Mouse (Mus musculus): Measurements from ENCODE around the gene Deup1. TPM values are rescaled to one million over a fixed set of nuclear protein-coding genes. Genes with fewer than 3 reads are reported as not detected.

The Deup1 gene
- total RNA-seq, 2 experiments from 2014 or later, result not detected

DNA sequence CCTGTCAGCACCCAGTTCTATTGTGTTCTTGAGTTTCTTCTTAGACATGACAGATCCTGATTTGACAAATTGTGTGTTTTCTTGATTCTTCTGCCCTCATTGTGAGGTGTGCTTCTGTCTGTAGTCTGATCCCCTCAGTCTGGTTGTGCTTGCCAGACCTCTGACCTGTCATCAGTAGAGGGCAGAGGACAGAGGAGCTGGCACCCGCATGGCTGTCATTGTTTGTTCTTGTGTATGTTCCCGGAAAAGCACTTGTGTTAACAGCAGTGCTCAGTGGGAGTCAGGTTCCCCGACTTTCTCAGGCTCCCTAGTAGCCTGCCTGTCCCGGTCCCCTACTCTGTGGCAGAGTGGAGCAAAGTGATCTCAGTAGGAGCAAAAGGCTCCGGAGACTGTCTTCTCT, 92.3 kb downstream of the Deup1 start:
- no peak for ATAC-seq (replicated peaks; ENCODE audit: poor library complexity, severe bottlenecking)

DNA sequence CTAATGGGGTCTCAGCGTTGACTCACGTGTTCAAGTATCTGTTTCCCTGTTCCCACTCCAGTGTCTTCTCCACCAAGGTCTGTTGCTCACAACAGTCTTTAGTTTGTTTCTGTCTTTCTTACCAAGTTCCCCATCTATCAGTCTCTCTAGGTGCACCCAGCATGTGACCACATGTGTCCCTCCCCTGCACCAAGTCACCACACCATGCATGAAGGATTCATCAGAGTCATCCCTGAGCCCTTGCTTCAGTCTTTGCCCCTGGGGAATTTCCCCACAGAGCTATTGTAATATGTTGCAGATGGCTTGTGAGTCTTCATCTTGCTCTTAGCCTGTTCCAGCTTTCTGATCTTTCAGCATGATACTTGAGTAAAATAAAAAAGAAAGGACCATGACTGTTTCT, 93.6 kb downstream of the Deup1 start:
- no peak for ATAC-seq (replicated peaks; ENCODE audit: poor library complexity, severe bottlenecking)

DNA sequence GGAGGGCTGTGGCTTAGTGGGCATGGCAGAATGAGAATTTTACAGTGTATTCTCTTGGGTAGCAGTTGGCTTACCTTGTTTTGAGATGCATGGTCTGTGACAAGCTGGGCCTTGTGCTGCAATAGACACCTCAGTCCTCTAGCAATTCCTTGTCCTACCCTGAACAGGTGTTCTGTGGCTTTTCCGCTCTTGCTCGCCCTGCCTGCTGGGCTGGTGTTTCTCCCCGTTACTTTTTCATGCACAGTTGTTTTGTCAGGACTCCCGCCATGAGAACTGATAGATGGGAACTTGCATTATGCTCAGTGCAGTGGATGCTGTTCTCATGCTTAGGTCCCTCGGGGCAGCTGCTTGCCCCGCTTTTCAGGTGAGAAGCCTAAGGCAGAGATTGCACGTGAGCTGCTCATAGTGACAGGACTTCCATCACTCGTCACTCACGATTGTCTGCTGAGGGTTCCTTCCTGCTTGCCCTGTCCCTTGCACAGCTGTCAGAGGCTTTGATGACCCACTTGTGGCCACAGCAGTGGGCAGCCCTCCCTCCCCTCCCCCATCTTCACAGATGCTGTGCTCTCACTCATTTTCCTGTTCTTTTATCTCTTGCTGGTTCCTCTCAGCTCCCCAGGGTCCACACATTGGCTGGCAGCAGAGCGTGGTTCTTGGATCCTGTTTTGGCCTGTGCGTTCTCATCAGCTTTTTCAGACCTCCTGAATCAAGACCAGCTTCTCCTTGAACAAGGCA, 94.2 kb downstream of the Deup1 start:
- no peak for ATAC-seq (replicated peaks; ENCODE audit: poor library complexity, severe bottlenecking)

DNA sequence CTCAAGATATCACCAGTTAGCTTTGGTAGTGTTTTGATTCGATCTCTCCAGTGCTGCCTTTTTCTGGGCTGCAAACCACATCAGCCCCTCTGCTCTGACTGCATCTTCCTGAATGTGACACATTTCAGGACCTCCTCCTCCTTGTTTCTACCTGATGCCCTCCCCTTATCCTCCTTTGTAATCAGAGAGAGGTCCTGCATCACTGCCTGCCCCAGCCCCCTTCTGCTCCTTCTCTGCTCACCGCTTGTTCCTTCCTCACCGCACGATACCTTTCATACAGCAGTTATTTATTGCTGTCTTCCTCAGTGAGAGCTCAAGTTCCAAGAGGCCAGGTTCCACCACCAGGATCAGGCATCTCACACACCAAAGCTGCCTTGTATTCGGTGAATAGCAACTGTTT, 96.5 kb downstream of the Deup1 start:
- no peak for ATAC-seq (replicated peaks; ENCODE audit: poor library complexity, severe bottlenecking)

DNA sequence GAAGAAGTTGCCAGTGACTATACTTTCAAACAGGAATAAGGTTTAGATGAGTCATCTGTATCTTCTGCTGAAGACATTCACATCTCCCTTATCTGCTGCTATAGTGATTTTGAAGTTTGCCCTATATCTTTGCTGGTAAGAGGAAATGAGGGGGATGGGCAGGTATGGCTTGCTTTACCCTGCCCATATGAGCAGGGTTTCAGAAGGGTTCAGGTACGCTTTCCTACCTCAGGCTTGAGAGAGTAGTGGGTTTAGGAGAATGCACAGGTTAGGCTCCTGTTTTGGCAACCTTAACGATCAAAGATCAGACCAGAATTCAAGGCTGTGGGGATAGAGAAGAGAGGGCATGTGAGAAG, 97.8 kb downstream of the Deup1 start:
- ATAC-seq (replicated peaks; ENCODE audit: poor library complexity, severe bottlenecking), result no peak

DNA sequence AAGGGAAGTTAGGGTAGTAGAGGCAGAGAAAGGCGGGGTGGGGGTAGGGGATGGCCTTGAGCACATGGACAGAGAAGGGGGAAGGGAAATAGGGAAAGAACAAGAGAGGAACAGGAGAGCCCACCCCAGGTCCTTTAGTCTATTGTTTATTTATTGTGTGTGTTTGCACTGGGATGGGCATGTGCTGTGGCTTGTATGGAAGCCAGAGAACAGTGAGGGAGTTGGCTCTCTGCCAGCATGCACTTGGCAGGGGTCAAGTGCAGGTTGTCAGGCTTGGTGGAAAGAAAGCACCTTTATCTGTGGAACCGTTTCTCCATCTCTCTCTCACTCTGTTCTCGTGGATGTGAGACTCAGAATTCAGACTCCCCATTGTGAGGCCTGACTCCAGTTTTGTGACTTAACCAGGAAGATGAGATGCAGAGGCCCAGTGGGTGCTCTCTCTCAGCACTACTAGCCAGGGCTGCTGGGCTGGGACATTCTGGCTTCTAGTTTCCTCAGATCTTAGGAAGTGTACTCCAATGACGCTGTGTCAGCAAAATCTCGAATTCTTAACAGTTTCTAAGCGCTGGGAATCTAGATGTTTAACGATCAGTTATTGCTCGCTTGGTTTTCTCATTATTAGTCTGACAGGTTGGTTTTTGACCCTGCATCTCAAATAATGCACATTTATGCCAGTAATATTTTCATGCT, 98.3 kb downstream of the Deup1 start:
- ATAC-seq (replicated peaks; ENCODE audit: poor library complexity, severe bottlenecking), result no peak

DNA sequence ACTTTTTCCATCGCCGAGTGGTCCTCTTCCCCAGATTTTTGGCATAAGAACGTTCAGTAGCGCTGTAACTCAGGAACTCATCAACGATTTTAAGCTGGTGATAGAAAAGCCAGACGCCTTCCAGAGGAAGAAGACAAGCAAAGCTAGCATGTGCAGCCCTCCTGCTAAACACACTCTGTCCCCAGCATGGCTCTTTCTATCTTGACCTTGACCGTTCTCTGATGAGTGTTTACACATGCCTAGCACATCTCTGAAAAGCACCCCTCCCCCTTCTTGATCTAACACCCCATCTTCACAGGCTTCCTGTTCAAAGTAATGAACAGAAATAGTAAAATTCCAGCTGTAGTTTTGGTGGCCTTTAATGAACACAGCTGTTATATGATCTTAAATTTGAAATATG, 99.4 kb downstream of the Deup1 start:
- ATAC-seq (replicated peaks; ENCODE audit: poor library complexity, severe bottlenecking), result no peak

DNA sequence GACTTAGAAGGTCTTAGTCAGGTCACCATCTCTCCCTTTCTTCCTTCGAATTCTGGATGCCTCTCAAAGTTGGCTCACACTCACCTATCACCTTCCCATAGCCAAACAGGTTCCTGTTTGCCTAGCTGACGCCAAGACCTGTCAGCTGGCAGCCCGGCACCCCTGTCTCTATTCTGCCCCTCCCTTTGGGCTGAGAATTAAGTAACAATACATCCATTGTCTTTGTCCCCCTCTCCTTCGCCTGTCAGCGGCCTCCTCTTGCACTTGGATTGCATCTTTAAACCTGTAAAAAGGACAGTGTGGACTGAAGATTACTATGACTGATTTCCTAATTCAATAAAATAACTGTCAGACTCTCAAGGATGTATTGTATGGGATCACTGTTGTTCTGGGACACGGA, 99.9 kb downstream of the Deup1 start:
- no peak for ATAC-seq (replicated peaks; ENCODE audit: poor library complexity, severe bottlenecking)

DNA sequence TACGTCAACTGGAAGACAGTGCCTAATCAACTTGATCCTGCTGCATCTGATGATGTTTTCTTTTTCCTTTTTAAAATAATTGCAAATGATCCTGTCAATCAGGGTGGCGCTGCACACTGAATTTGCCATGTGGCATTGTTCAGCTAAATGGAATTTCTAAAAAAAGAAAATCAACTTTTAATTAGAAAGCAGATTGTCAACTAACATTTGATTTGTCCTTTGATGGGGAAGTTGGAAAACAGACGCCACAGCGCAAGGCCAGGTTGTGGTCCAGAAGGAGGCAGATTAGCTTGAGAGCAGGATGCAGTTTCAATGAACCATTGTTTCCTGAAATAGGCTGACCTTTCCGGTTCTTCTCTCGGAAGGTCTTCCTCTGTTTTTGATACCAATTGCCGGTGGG, 101.2 kb downstream of the Deup1 start:
- ATAC-seq (replicated peaks; ENCODE audit: poor library complexity, severe bottlenecking), result no peak

DNA sequence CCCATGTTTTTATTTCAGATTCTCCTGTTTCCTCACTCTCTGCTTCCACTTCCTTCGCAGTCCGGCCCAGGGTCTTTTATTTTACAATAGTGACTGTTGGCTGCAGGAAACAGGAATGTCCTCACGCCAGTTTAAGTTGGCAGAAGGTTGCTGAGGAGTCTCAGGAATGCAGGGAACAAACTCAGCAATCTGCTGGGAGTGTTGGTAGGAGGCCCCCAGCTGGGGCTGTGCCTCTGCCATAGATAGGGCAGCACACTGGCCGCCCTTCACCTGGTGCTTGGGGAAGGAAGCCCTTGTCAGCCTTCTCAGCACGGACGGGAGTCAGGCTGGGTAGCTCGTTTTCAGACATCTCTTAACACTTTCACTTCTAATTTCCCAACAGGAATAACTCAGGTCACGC, 102.5 kb downstream of the Deup1 start:
- ATAC-seq (replicated peaks; ENCODE audit: poor library complexity, severe bottlenecking), result no peak

DNA sequence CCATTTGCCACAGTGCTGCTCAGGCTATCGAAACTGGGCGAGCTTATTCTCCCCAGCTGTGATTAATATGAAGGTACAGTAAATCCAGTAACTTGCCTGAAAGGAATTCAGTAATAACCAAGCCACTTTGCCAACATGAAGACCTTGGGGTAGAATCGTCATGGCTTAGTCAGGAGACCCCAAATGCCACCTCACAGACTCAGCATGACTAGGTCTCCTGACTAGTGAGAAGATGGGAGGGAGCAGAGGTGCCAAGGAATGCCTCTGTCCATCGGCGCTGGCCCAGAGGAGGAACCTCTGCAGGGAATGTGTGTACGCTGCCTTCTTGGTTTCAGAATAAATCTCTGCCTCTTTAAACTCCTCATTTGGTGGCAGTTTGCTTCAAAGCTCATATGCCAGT, 104.1 kb downstream of the Deup1 start:
- no peak for ATAC-seq (replicated peaks; ENCODE audit: poor library complexity, severe bottlenecking)

DNA sequence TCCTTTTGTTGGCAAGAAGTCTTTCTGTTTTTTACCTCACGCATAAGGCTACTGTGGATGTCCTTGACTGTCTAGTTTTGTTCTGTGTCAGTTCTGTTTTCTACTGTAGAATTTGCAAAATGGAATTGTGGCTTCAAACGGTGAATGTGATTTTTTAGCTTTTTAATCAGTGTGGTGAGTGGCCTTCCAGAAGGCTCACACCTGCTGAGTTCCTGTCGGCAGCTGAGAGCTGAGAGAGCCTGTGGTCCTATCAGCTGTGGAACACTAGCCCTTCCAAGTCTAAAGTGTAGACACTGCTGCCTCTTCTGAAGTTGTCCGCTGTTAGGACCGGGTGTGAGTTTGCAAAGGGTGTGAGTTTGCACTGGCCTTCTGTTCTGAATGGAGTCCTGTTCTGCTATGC, 104.8 kb downstream of the Deup1 start:
- ATAC-seq (replicated peaks; ENCODE audit: poor library complexity, severe bottlenecking), result no peak

DNA sequence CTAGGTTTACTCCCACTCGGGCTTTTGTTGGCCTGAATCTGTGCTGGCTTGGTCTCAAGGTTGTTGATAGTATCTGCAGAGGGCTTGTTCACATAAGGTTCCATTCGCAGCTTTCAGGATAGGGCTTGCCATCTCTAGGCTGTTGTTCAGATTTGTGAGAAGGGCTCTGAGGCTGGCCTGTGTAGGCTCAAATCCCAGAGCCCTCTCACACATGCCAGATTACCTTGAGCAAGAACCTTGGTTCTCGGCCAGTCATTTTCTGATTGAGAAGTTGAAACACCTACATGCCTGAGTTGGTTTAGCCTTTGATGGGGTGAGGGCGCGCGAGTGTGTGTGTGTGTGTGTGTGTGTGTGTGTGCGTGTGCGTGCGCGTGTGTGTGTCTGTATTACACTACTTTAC, 105.4 kb downstream of the Deup1 start:
- ATAC-seq (replicated peaks; ENCODE audit: poor library complexity, severe bottlenecking), result no peak

DNA sequence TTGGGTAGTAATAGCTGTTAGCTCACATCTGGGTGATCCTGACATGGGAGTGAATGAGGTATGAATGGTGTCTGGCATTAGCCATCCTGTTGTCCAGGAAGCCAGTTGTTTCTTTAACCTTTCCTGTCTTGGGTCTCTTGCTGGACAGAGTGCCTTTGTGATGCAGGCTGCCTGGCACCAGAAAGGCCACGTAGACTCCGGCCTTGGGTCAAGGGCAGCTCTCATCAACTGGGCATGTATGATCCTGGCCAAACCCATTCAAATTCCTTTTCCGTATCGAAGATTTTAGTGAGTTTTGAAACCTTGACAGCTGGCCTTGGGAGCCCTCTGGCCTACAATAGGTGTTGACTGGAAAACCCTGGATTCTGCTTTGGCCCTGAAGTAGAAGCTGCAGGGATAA, 109.8 kb downstream of the Deup1 start:
- ATAC-seq (replicated peaks; ENCODE audit: poor library complexity, severe bottlenecking), result no peak

DNA sequence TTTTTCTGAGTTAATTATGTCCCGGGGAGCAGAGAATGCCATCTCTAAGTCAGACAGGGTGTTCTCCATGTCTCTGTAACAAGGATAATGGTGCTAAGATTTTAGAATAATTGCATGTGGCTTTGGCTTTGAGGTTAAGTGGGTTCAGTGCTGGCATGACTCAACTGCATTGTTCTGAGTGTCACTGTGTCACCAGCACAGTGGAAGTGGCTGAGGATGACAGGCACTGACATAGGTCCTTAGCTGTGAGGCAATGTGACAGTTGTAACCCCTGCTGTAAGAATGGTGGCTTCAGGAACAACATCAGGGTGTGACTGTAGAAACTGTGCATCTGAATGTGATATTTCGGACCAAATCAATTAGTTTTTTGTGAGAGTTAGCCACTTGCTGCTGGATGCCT, 111.7 kb downstream of the Deup1 start:
- ATAC-seq (replicated peaks; ENCODE audit: poor library complexity, severe bottlenecking), result peak; percentile 88

DNA sequence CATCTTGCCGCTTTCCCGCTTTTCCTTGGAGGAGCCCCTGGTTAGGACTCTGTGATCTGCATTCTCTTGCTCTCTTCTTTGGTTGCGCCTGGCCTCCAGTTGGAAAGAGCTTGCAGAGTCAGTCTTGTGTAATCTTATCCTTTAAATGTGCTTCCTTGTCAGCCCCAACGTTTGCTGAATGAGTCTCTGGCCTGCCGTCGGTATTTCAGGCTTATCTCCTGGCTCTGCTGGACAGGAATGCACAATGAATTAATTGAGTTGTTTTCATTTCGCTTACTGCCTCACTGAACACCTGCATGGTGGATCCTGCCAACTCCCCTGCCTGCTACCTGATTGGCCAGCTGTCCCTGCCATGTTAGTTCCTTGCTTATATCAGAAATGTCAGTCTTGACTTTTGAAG, 114.8 kb downstream of the Deup1 start:
- no peak for ATAC-seq (replicated peaks; ENCODE audit: poor library complexity, severe bottlenecking)

DNA sequence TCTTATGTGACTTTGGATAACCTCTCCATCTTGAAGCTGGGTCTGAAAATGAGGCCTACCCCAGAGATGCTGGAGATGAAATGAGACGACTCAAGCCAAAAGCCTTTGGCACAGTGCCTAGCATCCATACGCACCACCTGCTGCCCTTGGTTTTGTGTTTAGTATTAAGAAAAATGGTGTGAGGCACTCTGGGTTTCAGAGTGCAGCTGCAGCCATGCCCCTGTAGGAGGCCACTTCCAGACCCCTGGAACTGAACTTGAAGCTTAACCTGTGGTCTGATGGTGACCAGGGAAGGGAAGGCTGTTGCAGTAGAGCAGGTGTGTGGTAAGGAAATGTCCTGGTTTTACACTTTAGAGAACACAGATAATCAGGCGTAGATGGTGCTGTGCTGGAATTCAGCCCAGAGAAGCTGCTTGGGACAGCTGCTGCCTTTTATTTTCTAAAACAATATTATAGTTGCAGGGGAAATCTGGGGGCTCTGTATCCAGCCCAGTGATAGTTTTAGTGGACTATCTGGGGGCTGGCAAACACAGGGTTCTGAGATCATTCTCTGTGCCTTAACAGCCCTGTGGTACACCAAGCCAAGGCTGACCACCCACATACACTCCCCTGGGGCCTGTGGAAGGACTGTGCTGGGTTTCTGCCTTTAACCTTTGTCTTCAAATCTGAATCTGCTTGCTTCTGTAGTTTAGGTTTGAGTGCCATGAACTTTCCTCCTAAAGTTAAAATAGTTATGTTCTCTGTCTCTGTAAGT, 117.0 kb downstream of the Deup1 start:
- ATAC-seq (replicated peaks; ENCODE audit: poor library complexity, severe bottlenecking), result no peak

Other genes starting within 250 kb of the Deup1 start
- gene Smco4, start 134.5 kb downstream of the Deup1 start, total RNA-seq (2014; fragmentation: Nextera tagmentation), result 29.3 and 46.2 TPM in 2 replicates
- 11.2 and 13.8 TPM in 2 replicates for gene Smco4, start 134.5 kb downstream of the Deup1 start, total RNA-seq (2017)
- 11.8 and 12.1 TPM in 2 replicates for gene Slc36a4, start 81.8 kb upstream of the Deup1 start, total RNA-seq (2014; fragmentation: Nextera tagmentation)
- 9.7 and 14.3 TPM in 2 replicates for gene Slc36a4, start 81.8 kb upstream of the Deup1 start, total RNA-seq (2017)
- not detected in 2 replicates for gene Mtnr1b, start 246.6 kb upstream of the Deup1 start, total RNA-seq (2014; fragmentation: Nextera tagmentation)
- gene Mtnr1b, start 246.6 kb upstream of the Deup1 start, total RNA-seq (2017), result not detected in 2 replicates